Mouse (Mus musculus) ES-E14 (cell line): Measurements from ENCODE around the gene 1700030K09Rik.

Source experiments
- CHD2 ChIP-seq: IDR thresholded peaks from 2 replicates; pipeline ENCODE4 v1.6.1; 2014; ENCODE audit warnings: mild to moderate bottlenecking, low read depth, low read length, inconsistent platforms
- HCFC1 ChIP-seq: IDR thresholded peaks from 2 replicates; pipeline ENCODE4 v1.6.1; 2012; ENCODE audit warnings: low read length, inconsistent platforms, borderline replicate concordance; ENCODE audit not compliant: insufficient read depth
- MAFK ChIP-seq: IDR thresholded peaks from 2 replicates; pipeline ENCODE4 v1.6.1; 2014; ENCODE audit warnings: mild to moderate bottlenecking, low read depth, low read length, inconsistent platforms; ENCODE audit not compliant: insufficient read depth
- ZNF384 ChIP-seq: IDR thresholded peaks from 2 replicates; pipeline ENCODE4 v1.6.1; 2012; ENCODE audit warnings: low read depth, low read length, inconsistent platforms

- TF ChIP-seq HCFC1, result no peak
- no peak for TF ChIP-seq ZNF384
- TF ChIP-seq MAFK, result no peak
- TF ChIP-seq CHD2, result no peak
Observed at GRCm38 (mm10) chr8:72464211-72464610, 20.5 kb downstream of the 1700030K09Rik start.
